Mouse (Mus musculus): ENCODE results near the gene Rras. TPM values are rescaled to one million over a fixed set of nuclear protein-coding genes. Genes with fewer than 3 reads are reported as not detected.
A peak's percentile ranks its signal among the peaks of the same experiment; 100 is the strongest.

Rras gene
- total and polyA plus RNA-seq, 3 experiments: 5.0 to 24.1 TPM; not detected in 1

- TF ChIP-seq NRF1 (IDR thresholded peaks at IDR 0.05; ENCODE audit: insufficient read depth, low read depth, low read length, poor library complexity, severe bottlenecking) (0 out of 2 replicates have a peak, but pooled peaks have one; percentile 26), GATA1 (IDR thresholded peaks at IDR 0.05; ENCODE audit: low read depth, low read length) (no peak), ELF1 (IDR thresholded peaks at IDR 0.05; ENCODE audit: low read depth, low read length) (peak; percentile 46; the same call in 1 of the 2 replicates), MXI1 (IDR thresholded peaks at IDR 0.05; ENCODE audit: low read depth, low read length) (no peak), TBP (IDR thresholded peaks at IDR 0.05; ENCODE audit: low read depth, low read length) (peak; percentile 71), ZKSCAN1 (IDR thresholded peaks at IDR 0.05; ENCODE audit: low read depth, low read length) (no peak), MAZ (IDR thresholded peaks at IDR 0.05; ENCODE audit: low read depth, low read length) (peak; percentile 84)
These were observed 31.4 kb upstream of the Rras start, which contains the start of gene Prmt1 (continued) for GRCm38 (mm10) chr7:44986192-44986878.

- Histone ChIP-seq H3K9me3 (replicated peaks; ENCODE audit: insufficient read depth, low read length) (no peaks in the 10 kb centered on the region), H3K27ac (ENCODE audit: control insufficient read depth, low read depth, low read length) (peak overlapping the region; percentile 83), H3K9ac (ENCODE audit: control insufficient read depth, low read depth, low read length, poor library complexity, severe bottlenecking) (peak overlapping the region; percentile 84), H3K4me1 (ENCODE audit: control insufficient read depth in 1 of 2, insufficient read depth in 2 of 2, low read length in 2 of 2) (peaks cover 0 to 11% of the 10 kb centered on the region in 2 experiments; a peak in 3 of 4 replicates), H3K27me3 (ENCODE audit: control insufficient read depth in 1 of 2, insufficient read depth in 2 of 2, low read length in 2 of 2) (no peaks in the 10 kb centered on the region), H3K79me2 (ENCODE audit: control insufficient read depth, insufficient read depth, low read length, poor library complexity) (peaks cover 40% of the 10 kb centered on the region), H3K4me3 (ENCODE audit: control insufficient read depth in 1 of 2, insufficient read depth in 1 of 2, low read depth in 2 of 2, low read length in 2 of 2) (peak overlapping the region; percentile 61 to 76), H3K36me3 (ENCODE audit: control insufficient read depth in 1 of 2, insufficient read depth in 2 of 2, low read length in 2 of 2) (peaks cover 2 to 10% of the 10 kb centered on the region in 2 experiments)
- peak; percentile 83 for DNase-seq (ENCODE audit: low read depth, low spot score)
- TF ChIP-seq ZKSCAN1 (IDR thresholded peaks at IDR 0.05; ENCODE audit: low read depth, low read length): no peak
- peak; percentile 81; the same call in 1 of the 2 replicates for TF ChIP-seq TBP (IDR thresholded peaks at IDR 0.05; ENCODE audit: low read depth, low read length)
- TF ChIP-seq MYB (IDR thresholded peaks at IDR 0.05; ENCODE audit: low read depth, low read length): no peak
- no peak for TF ChIP-seq HCFC1 (IDR thresholded peaks at IDR 0.05; ENCODE audit: low read depth, low read length)
- peak; percentile 71 for TF ChIP-seq MAX (IDR thresholded peaks at IDR 0.05; ENCODE audit: low read length)
- TF ChIP-seq MYC (IDR thresholded peaks at IDR 0.05; ENCODE audit: low read depth, low read length): peak; percentile 92
- peak; percentile 86 for TF ChIP-seq MXI1 (IDR thresholded peaks at IDR 0.05; ENCODE audit: low read depth, low read length)
- no peak for TF ChIP-seq E2F4 (IDR thresholded peaks at IDR 0.05; ENCODE audit: borderline replicate concordance, low read depth, low read length)
- TF ChIP-seq ZC3H11A (IDR thresholded peaks at IDR 0.05; ENCODE audit: low read depth, low read length): no peak
- no peak for TF ChIP-seq MAFK (IDR thresholded peaks at IDR 0.05; ENCODE audit: borderline replicate concordance, low read depth, low read length)
- no peak for TF ChIP-seq UBTF (IDR thresholded peaks at IDR 0.05; ENCODE audit: borderline replicate concordance, insufficient read depth, low read depth, low read length)
- TF ChIP-seq SIN3A (IDR thresholded peaks at IDR 0.05; ENCODE audit: low read length): peak; percentile 86
- peak; percentile 75 for TF ChIP-seq POLR2AphosphoS2 (IDR thresholded peaks at IDR 0.05; ENCODE audit: low read length)
- 0 out of 2 replicates have a peak, but pooled peaks have one; percentile 35 for TF ChIP-seq RCOR1 (IDR thresholded peaks at IDR 0.05; ENCODE audit: low read depth, low read length)
- TF ChIP-seq KAT2A (conservative IDR thresholded peaks at IDR 0.05; ENCODE audit: low read depth, low read length): no peak
- no peak for TF ChIP-seq MEF2A (IDR thresholded peaks at IDR 0.05; ENCODE audit: extremely low read depth, insufficient replicate concordance, low read depth, low read length, poor library complexity, severe bottlenecking)
- peak; percentile 26; the same call in 1 of the 2 replicates for TF ChIP-seq ETS1 (IDR thresholded peaks at IDR 0.05; ENCODE audit: low read depth, low read length)
- 0 out of 2 replicates have a peak, but pooled peaks have one; percentile 9 for TF ChIP-seq TCF12 (IDR thresholded peaks at IDR 0.05; ENCODE audit: low read depth, low read length)
- no peak for TF ChIP-seq SMC3 (IDR thresholded peaks at IDR 0.05; ENCODE audit: low read depth, low read length)
- peak in 1 of 2 experiments; percentile 85; a peak in 3 of 4 replicates for TF ChIP-seq POLR2A (IDR thresholded peaks at IDR 0.05; ENCODE audit: control insufficient read depth in 1 of 2, insufficient read depth in 1 of 2, low read depth in 1 of 2, low read length in 2 of 2, poor library complexity in 1 of 2)
- no peak for TF ChIP-seq CTCF (IDR thresholded peaks at IDR 0.05 in 2 of 3, conservative IDR thresholded peaks at IDR 0.05 in 1 of 3; ENCODE audit: control insufficient read depth in 1 of 3, insufficient read depth in 1 of 3, low read depth in 2 of 3, low read length in 3 of 3, poor library complexity in 1 of 3, severe bottlenecking in 1 of 3)
- TF ChIP-seq USF1 (IDR thresholded peaks at IDR 0.05; ENCODE audit: low read depth, low read length): 0 out of 2 replicates have a peak, but pooled peaks have one; percentile 4
- no peak for TF ChIP-seq TAL1 (IDR thresholded peaks at IDR 0.05; ENCODE audit: low read length)
- TF ChIP-seq ELF1 (IDR thresholded peaks at IDR 0.05; ENCODE audit: low read depth, low read length): peak; percentile 59
- no peak for TF ChIP-seq GABPA (IDR thresholded peaks at IDR 0.05; ENCODE audit: low read depth, low read length)
- no peak; a peak in 1 of 4 replicates for TF ChIP-seq EP300 (IDR thresholded peaks at IDR 0.05; ENCODE audit: low read depth in 1 of 2, low read length in 2 of 2)
- no peak for TF ChIP-seq USF2 (IDR thresholded peaks at IDR 0.05; ENCODE audit: borderline replicate concordance in 1 of 2, insufficient read depth in 1 of 2, low read depth in 1 of 2, low read length in 2 of 2)
These were observed 30.7 kb upstream of the Rras start for GRCm38 (mm10) chr7:44986879-44987718.

Data from MEL (cell line).